Comparison of ENCODE assay signal across 15 mouse cellular contexts in the genomic region with DNA sequence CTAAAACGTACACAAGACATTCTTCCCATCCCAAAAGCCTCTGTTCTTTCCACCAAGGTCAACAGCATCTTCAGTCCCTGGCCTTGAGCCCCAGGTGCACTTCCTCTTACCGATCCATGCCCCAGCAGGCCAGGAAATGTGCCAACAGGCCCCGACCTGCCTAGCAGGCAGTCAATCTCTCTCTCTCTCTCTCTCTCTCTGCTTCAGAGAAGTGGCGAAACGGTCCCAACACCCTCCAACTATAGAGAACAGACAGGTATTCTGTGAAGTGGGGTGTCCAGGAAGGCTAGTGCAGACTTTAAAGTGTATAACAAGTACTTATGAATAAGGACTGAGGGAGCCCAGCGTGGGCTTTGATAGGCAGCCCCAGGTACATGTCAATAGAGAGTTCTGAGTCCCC.
DNase-seq lines count a peak whose midpoint lies in the region; ATAC-seq lines count a peak whose summit lies in the region.
"Had no signal": no experiment of that assay in that cellular context is flagged by ENCODE, and none has a peak within 500 bp of the region (broad histone marks: within the 10 kb centered on the region; RNA-seq: fewer than 3 reads in every experiment).

No protein-coding gene starts in this region.

- 0 out of 2 replicates have a peak, but pooled peaks have one; percentile 44 for ATAC-seq in neutrophil, adult 5-6 weeks (ENCODE audit: extremely low read depth, insufficient number of reproducible peaks, low FRiP score, poor library complexity, severe bottlenecking)
- ATAC-seq in frontal cortex, adult (ENCODE audit: low TSS enrichment): no peak
- no peak for ATAC-seq in activated CD4-positive, CD25-positive, alpha-beta regulatory T cell, adult 4 months
- ATAC-seq: intestine, embryonic 16.5 days; liver, embryonic 12.5 days had no signal

- DNase-seq in cerebellum, postnatal 10 days: peak; percentile 15 to 20
- no peak for DNase-seq in cerebellum, postnatal 4 days (ENCODE audit: low spot score in 2 of 2)
- peak; percentile 50 to 62 for DNase-seq in urinary bladder, adult 18-20 months (ENCODE audit: low spot score in 2 of 2)
- DNase-seq in urinary bladder, postnatal 4 days (ENCODE audit: low spot score in 2 of 2): no peak
- DNase-seq in adrenal gland, postnatal 10 days: no peak
- DNase-seq: adrenal gland, adult 2 months; cerebellum, adult 9-11 months; heart, postnatal 4 days; kidney, postnatal 10 days; layer of hippocampus, adult 9-11 months had no signal

Comparison
In these comparisons a context has a peak if more than half of its experiments do, and no peak if none do; other contexts are left out.
1. DNase-seq: peak in cerebellum, postnatal 10 days (2 of 2) and urinary bladder, adult 18-20 months (2 of 2); none in cerebellum, postnatal 4 days (0 of 2), urinary bladder, postnatal 4 days (0 of 2) and adrenal gland, postnatal 10 days (single experiment).